Mouse (Mus musculus) bone marrow macrophage, adult 2 months (primary cell): ENCODE data around the gene Itpr3. TPM values are rescaled to one million over a fixed set of nuclear protein-coding genes. Genes with fewer than 3 reads are reported as not detected.
A peak's percentile ranks its signal among the peaks of the same experiment; 100 is the strongest.

Experiments used
- H3K27ac ChIP-seq: 2 replicates; pipeline ENCODE4 v1.5.1; 2012; ENCODE audit warnings: low read depth, low read length; ENCODE audit not compliant: insufficient read depth
- H3K4me1 ChIP-seq: 2 replicates; pipeline ENCODE4 v1.6.1; 2012; ENCODE audit warnings: low read length; ENCODE audit not compliant: control insufficient read depth, insufficient read depth
- H3K4me3 ChIP-seq: 2 replicates; pipeline ENCODE4 v1.5.1; 2012; ENCODE audit warnings: mild to moderate bottlenecking, low read length, moderate library complexity; ENCODE audit not compliant: insufficient read depth
- CTCF ChIP-seq: IDR thresholded peaks from 2 replicates; pipeline ENCODE4 v1.5.1; 2012; ENCODE audit warnings: low read depth, mild to moderate bottlenecking, low read length, moderate library complexity
- POLR2A ChIP-seq: IDR thresholded peaks from 2 replicates; pipeline ENCODE4 v1.6.1; 2012; ENCODE audit warnings: mild to moderate bottlenecking, low read depth, low read length, borderline replicate concordance
- polyA plus RNA-seq: library from polyadenylated mRNA; stranded (reverse); fragments of >200 nt; gene quantifications from 2 replicates; pipeline ENCODE4 v1.2.4, GENCODE M21; 2012; ENCODE audit not compliant: missing spikeins, insufficient read depth, insufficient read length

The Itpr3 gene
- polyA plus RNA-seq, 1 experiment: 3.5 TPM

DNA sequence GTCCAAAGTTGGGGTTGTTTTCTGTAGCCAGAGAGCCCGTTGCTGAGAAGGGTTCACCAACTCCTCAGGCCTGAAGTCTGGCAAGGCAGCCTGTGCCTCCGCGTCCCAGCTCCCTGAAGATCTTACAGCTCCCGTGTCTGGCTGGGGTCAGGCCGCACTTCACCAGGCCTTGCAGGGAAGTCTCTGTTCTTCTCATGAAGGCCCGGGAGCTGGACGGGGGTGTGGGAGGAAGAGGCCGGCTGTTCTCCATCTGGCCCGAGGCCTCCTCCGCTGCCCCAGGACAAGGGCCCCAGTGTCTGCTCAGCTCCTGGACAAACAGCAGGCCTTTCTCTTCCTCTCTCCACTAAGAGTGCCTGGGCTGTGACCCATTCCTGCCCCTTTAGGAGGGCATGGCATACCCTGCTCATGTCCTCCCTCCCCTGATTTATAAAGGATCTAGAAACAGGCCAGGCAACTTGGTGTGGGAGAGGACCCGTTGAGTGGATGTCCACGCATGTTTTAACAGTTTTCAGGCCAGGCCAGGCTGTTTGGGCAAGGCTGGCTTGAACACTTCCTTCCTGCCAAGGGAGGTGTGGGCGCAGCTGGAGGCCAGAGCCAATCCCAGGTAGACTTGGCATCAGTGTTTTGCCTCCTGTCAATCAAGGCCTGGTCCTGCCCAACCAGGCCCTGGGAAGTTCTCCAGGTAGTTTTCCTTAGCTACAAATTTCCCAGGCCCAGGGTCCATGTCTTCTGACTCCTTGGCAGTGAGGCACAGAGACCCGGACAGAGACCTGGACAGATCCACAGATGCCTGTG, 8.5 kb upstream of the Itpr3 start:
- Histone ChIP-seq H3K27ac (no peak overlapping the region), H3K4me1 (peaks cover 34% of the 10 kb centered on the region), H3K4me3 (no peak overlapping the region)
- TF ChIP-seq POLR2A (no peak), CTCF (no peak)

DNA sequence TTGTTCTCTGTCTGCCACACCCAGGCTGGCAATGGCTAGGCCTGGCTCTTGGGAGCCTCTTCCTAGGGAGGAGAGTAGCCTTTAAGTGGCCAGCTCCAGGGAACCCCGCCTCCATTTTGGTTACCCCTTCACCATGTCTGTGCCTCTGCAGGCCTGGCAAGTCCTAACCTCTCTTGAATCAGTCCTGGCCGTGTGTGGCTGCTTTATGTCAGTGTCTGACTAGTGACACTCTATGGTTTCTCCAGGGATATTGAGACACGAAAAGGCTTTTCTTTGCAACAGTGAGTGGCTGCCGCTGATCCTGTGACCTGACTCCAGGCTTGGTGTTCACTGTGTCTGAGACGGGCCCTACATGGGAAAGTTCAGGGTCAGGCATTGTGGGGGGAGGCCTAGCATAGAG, 6.3 kb upstream of the Itpr3 start:
- no peak overlapping the region for H3K27ac ChIP-seq
- no peak overlapping the region for H3K4me3 ChIP-seq
- H3K4me1 ChIP-seq: peaks cover 33% of the 10 kb centered on the region
- TF ChIP-seq POLR2A (no peak), CTCF (no peak)

DNA sequence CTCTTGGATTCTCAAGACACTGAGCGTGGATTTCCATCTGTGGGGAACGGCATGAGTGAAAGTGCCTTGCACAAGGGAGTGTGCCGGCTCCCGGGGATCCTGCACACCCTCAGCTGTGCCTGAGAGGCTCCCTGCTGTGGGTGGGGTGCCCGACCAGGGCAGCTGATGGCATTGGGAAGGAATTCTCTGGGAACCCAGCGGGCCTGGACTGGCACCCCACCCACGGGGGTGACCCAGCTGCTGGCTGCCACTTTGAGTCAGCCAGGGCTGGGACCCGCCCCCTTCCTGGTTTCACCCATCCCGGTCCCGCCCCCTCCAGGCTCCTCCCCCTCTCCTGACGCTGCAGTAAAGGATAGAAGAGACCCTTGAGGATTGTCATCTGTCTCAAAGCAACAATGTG, 5.6 kb upstream of the Itpr3 start:
- Histone ChIP-seq H3K27ac (no peak overlapping the region), H3K4me3 (no peak overlapping the region), H3K4me1 (peaks cover 30% of the 10 kb centered on the region)
- no peak for TF ChIP-seq CTCF
- no peak for TF ChIP-seq POLR2A

DNA sequence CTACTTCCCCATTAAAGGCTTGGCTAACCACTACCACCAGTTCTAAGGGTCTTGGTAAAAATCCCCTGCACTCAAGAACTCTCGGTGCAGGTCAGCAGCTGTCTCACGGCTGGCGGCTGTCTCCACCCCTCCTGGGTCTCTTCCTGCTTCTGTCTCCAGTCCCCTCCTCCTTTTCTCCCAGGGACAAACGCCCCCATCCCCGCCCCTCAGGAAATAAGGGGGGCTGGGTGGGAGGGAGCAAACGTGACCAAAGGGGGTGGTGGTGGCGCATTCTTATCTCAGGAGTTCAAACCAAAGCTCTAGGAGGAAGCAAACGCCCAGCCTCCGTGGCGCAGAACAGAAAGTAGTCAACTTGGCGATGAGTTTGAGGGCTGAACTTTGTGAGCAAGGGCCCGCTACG, 934 bp upstream of the Itpr3 start:
- Histone ChIP-seq H3K27ac (peak overlapping the region; percentile 64), H3K4me1 (peaks cover 28% of the 10 kb centered on the region), H3K4me3 (peak overlapping the region; percentile 75)
- TF ChIP-seq CTCF: no peak

DNA sequence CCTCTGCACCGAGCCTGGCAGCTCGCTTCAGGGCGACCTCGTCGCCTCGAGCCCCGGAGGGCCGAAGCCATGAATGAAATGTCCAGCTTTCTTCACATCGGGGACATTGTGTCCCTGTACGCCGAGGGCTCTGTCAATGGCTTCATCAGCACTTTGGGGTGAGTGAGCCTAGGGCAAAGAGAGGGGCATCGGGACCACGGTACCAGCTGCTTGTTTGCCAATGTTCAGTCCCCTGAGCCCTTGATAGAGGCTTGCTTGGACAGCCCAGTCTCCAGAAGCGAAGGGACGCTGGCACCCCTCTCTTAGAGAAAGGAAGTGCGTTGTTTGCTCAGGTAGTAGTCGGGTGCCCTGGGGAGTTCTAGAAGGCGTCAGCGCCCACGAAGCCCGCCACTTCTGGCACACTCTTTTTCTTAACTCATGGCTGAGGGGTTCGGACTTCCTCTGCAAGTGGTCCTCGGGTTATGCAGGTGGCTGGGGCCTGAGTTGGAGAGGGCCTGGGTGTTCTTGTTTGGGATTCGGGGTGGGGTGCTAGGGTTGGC, 482 bp downstream of the Itpr3 start:
- Histone ChIP-seq H3K27ac (peak overlapping the region; percentile 11; the same call in 1 of the 2 replicates), H3K4me1 (peaks cover 21% of the 10 kb centered on the region), H3K4me3 (peak overlapping the region; percentile 75)
- TF ChIP-seq CTCF (no peak), POLR2A (no peak)

DNA sequence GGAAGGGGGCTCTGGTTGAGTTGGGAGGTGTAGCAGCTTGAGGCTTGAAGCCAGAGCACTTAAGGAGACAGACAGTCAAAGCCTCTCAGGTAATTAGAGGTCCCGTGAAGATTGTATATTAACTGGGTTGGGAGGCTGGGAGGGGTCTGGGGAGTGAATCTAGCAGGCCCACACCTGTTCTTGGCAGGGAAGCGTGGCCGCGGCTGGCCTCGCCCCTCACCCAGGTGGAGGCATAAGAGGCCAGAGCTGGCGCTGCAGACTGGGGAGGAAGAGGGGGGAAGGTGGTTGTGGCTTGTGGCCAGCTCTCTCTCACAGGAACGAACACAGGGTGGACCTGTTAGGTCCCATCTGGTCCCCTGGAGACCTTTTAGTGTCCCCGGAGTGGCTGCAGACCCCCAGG, 3.6 kb downstream of the Itpr3 start:
- TF ChIP-seq POLR2A (no peak), CTCF (no peak)
- no peak overlapping the region for H3K27ac ChIP-seq
- H3K4me1 ChIP-seq: peaks cover 8% of the 10 kb centered on the region
- H3K4me3 ChIP-seq: no peak overlapping the region

DNA sequence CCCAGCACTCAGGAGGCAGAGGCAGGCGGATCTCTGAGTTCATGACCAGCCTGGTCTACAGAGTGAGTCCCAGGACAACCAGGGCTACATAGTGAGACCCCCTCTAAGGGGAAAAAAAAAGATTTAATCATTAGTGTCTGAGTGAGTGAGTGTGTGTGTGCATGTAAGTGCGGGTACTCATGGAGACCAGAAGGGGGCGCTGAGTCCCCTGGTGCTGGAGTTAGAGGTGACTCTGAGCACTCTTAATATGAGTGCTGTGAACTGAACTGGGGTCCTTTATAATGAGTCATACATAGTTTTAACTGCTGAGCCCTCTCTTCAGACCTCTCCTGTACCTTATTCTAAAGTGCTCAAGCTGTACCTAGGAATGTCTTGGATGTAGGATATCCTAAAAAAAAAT, 4.6 kb downstream of the Itpr3 start:
- TF ChIP-seq POLR2A: no peak
- no peak for TF ChIP-seq CTCF

DNA sequence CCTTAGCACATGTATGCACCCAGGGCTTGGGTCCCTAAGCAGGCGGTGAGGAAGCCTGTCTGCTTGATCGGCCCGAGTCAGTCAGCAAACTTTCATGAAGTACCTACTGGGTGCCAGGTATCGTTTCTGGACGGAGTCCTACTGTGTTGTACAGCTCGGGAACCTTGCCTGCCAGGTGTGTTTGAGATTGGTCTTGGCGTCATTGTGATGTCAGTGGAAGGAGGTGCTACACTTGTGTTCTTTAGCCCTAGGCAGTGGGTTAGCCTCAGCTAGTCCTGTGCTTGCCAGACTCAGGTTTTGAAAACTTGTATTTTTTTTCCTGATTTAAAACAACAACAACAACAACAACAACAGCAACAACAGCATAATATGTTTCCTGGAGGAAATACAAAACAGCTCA, 5.6 kb downstream of the Itpr3 start:
- TF ChIP-seq CTCF (no peak), POLR2A (no peak)
- Histone ChIP-seq H3K4me1 (peaks cover 8% of the 10 kb centered on the region), H3K27ac (no peak overlapping the region), H3K4me3 (no peak overlapping the region)

More for the DNA sequence above, 4.6 kb downstream of the Itpr3 start:
- Histone ChIP-seq H3K4me1 (peaks cover 8% of the 10 kb centered on the region), H3K27ac (no peak overlapping the region), H3K4me3 (no peak overlapping the region)

DNA sequence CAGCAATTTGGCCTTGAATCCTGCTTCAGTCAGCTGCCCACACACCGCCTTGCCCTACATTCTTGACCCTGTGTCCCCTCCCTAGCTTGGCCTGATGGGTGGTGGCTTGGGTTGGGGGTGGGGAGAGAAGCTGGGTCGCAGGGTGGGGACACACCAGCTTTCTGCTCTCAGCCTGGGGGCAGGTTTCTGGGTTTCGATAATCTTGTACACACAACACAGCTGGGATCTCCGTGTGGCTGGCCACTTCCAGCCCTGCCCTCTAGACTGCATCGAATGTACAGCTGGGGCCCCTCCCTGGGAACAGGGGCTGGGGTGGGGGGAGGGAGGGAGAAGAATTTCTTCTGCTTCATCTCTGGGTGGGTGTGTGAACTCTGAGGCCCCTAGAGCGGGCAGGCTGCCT, 6.6 kb downstream of the Itpr3 start:
- Histone ChIP-seq H3K27ac (no peak overlapping the region), H3K4me3 (no peak overlapping the region), H3K4me1 (peaks cover 2% of the 10 kb centered on the region; the same call in 1 of the 2 replicates)
- TF ChIP-seq CTCF (no peak), POLR2A (no peak)

DNA sequence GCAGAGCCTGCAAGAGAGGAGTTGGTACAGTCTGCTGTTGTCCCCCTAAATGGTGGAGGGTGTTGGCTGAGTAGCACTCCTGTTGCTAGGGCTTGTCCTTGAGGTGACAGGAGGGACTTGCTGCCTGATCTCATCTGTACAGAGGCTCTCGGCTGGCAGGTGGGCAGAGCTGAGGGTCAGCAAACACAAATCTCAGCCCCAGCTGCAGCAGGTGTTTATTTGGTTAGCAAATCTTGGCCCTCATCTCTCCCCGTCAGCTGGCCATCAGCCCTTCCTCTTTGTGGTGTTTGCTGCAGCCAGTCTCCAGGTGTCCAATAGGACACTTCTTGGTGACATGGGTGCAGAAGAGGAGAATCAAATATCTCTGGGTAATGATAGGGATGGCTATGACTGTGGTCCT, 7.1 kb downstream of the Itpr3 start:
- Histone ChIP-seq H3K4me3 (no peak overlapping the region), H3K4me1 (no peaks in the 10 kb centered on the region), H3K27ac (no peak overlapping the region)
- TF ChIP-seq CTCF (no peak), POLR2A (no peak)
